Mouse (Mus musculus) embryonic facial prominence, embryonic 15.5 days (tissue): ENCODE results near the gene Ggnbp2. TPM values are rescaled to one million over a fixed set of nuclear protein-coding genes. Genes with fewer than 3 reads are reported as not detected.

Source experiments
- ATAC-seq: fragments of 200-750 bp; cut with Nextera tagmentation; 2 replicates; pipeline ENCODE4 v1.8.0; 2017; ENCODE audit warnings: low read depth, moderate TSS enrichment; ENCODE audit not compliant: insufficient number of reproducible peaks, low FRiP score, low TSS enrichment
- H3K27ac ChIP-seq: fragments of 300-500 bp; sonication (generic); replicated peaks from 2 replicates; pipeline ENCODE4 v1.5.1; 2015; ENCODE audit warnings: mild to moderate bottlenecking, inconsistent platforms
- H3K27me3 ChIP-seq: fragments of 300-500 bp; sonication (generic); 2 replicates; pipeline ENCODE4 v1.6.1; 2015; ENCODE audit warnings: inconsistent platforms
- H3K36me3 ChIP-seq: fragments of 300-500 bp; sonication (generic); 2 replicates; pipeline ENCODE4 v1.6.1; 2015; ENCODE audit warnings: mild to moderate bottlenecking, inconsistent platforms
- H3K4me1 ChIP-seq: fragments of 300-500 bp; sonication (generic); 2 replicates; pipeline ENCODE4 v1.6.1; 2015; ENCODE audit warnings: inconsistent platforms
- H3K4me2 ChIP-seq: fragments of 300-500 bp; sonication (generic); replicated peaks from 2 replicates; pipeline ENCODE4 v1.6.1; 2015; ENCODE audit warnings: mild to moderate bottlenecking, inconsistent platforms
- H3K4me3 ChIP-seq: fragments of 300-500 bp; sonication (generic); replicated peaks from 2 replicates; pipeline ENCODE4 v1.5.1; 2015; ENCODE audit warnings: mild to moderate bottlenecking, inconsistent platforms
- H3K9ac ChIP-seq: fragments of 300-500 bp; sonication (generic); 2 replicates; pipeline ENCODE4 v1.6.1; 2015; ENCODE audit warnings: inconsistent platforms
- H3K9me3 ChIP-seq: fragments of 300-500 bp; sonication (generic); replicated peaks from 2 replicates; pipeline ENCODE4 v1.6.1; 2016; ENCODE audit warnings: inconsistent platforms
- WGBS: fragments of 180-500 bp; shearing (Covaris S2); methylation state at CpG from one replicate; pipeline ENCODE4 v1.1.7; 2015; 5-methylcytosine and 5-hydroxymethylcytosine counted together
- polyA plus RNA-seq: library from polyadenylated mRNA; unstranded; fragments of >200 nt; fragmentation: Nextera tagmentation; extraction: Ambion mirVana; gene quantifications from 2 replicates; pipeline ENCODE4 v1.2.1, GENCODE M21; 2015

Ggnbp2 gene
- polyA plus RNA-seq, 1 experiment from 2014 or later: 72.0 TPM

GRCm38 (mm10) chr11:84893113-84893512 is 22.5 kb upstream of the Ggnbp2 start:
- 84% methylated on average over 15 of the region's 15 CpGs for WGBS
- Histone ChIP-seq H3K4me3 (no peak overlapping the region), H3K4me1 (no peaks in the 10 kb centered on the region), H3K9me3 (no peaks in the 10 kb centered on the region), H3K27ac (no peak overlapping the region), H3K4me2 (no peak overlapping the region), H3K36me3 (peaks cover 75% of the 10 kb centered on the region), H3K27me3 (no peaks in the 10 kb centered on the region), H3K9ac (no peak overlapping the region)
- no peak for ATAC-seq

- Histone ChIP-seq H3K9me3 (no peaks in the 10 kb centered on the region), H3K4me2 (no peak overlapping the region), H3K4me3 (no peak overlapping the region), H3K36me3 (peaks cover 72% of the 10 kb centered on the region), H3K4me1 (no peaks in the 10 kb centered on the region), H3K27me3 (no peaks in the 10 kb centered on the region), H3K9ac (no peak overlapping the region), H3K27ac (no peak overlapping the region)
- ATAC-seq: no peak
- 90% methylated on average over 7 of the region's 7 CpGs for WGBS
Measured at GRCm38 (mm10) chr11:84891705-84892104, 21.1 kb upstream of the Ggnbp2 start.

- H3K4me3 ChIP-seq: no peak overlapping the region
- no peaks in the 10 kb centered on the region for H3K4me1 ChIP-seq
- no peak for ATAC-seq
- H3K4me2 ChIP-seq: no peak overlapping the region
- 91% methylated on average over 2 of the region's 2 CpGs for WGBS
- H3K36me3 ChIP-seq: peaks cover 66% of the 10 kb centered on the region
- no peak overlapping the region for H3K27ac ChIP-seq
- no peak overlapping the region for H3K9ac ChIP-seq
- H3K27me3 ChIP-seq: no peaks in the 10 kb centered on the region
- no peaks in the 10 kb centered on the region for H3K9me3 ChIP-seq
Measured at GRCm38 (mm10) chr11:84889492-84889891, 18.9 kb upstream of the Ggnbp2 start.

- 96% methylated on average over 8 of the region's 8 CpGs for WGBS
- H3K9ac ChIP-seq: no peak overlapping the region
- no peak overlapping the region for H3K4me3 ChIP-seq
- ATAC-seq: no peak
- no peak overlapping the region for H3K27ac ChIP-seq
- no peaks in the 10 kb centered on the region for H3K27me3 ChIP-seq
- no peaks in the 10 kb centered on the region for H3K4me1 ChIP-seq
- no peak overlapping the region for H3K4me2 ChIP-seq
- no peaks in the 10 kb centered on the region for H3K9me3 ChIP-seq
- H3K36me3 ChIP-seq: peaks cover 63% of the 10 kb centered on the region
Measured at GRCm38 (mm10) chr11:84888025-84888424, 17.4 kb upstream of the Ggnbp2 start.

GRCm38 (mm10) chr11:84886767-84887511 is 16.3 kb upstream of the Ggnbp2 start:
- ATAC-seq: no peak
- Histone ChIP-seq H3K27me3 (no peaks in the 10 kb centered on the region), H3K4me1 (no peaks in the 10 kb centered on the region; the same call in 1 of the 2 replicates), H3K9ac (no peak overlapping the region), H3K9me3 (no peaks in the 10 kb centered on the region), H3K4me2 (no peak overlapping the region), H3K4me3 (no peak overlapping the region), H3K36me3 (peaks cover 56% of the 10 kb centered on the region), H3K27ac (no peak overlapping the region)
- 86% methylated on average over 11 of the region's 11 CpGs for WGBS

GRCm38 (mm10) chr11:84886236-84886635 is 15.6 kb upstream of the Ggnbp2 start:
- Histone ChIP-seq H3K27me3 (no peaks in the 10 kb centered on the region), H3K27ac (no peak overlapping the region), H3K4me3 (no peak overlapping the region), H3K9me3 (no peaks in the 10 kb centered on the region), H3K36me3 (peaks cover 49% of the 10 kb centered on the region), H3K4me2 (no peak overlapping the region), H3K9ac (no peak overlapping the region), H3K4me1 (peaks cover 4% of the 10 kb centered on the region)
- no peak for ATAC-seq
- WGBS: 89% methylated on average over 5 of the region's 5 CpGs

- Histone ChIP-seq H3K9me3 (no peaks in the 10 kb centered on the region), H3K4me2 (no peak overlapping the region), H3K9ac (no peak overlapping the region), H3K4me3 (no peak overlapping the region), H3K36me3 (peaks cover 46% of the 10 kb centered on the region), H3K4me1 (peaks cover 10% of the 10 kb centered on the region), H3K27ac (no peak overlapping the region), H3K27me3 (no peaks in the 10 kb centered on the region)
- WGBS: 65% methylated on average over 4 of the region's 4 CpGs
- ATAC-seq: peak; percentile 30; the same call in 1 of the 2 replicates
Measured at GRCm38 (mm10) chr11:84885238-84885637, 14.6 kb upstream of the Ggnbp2 start.

GRCm38 (mm10) chr11:84882346-84882745 is 11.7 kb upstream of the Ggnbp2 start:
- Histone ChIP-seq H3K4me3 (no peak overlapping the region), H3K27ac (no peak overlapping the region), H3K4me1 (peaks cover 17% of the 10 kb centered on the region), H3K4me2 (no peak overlapping the region), H3K9ac (no peak overlapping the region), H3K9me3 (no peaks in the 10 kb centered on the region), H3K27me3 (no peaks in the 10 kb centered on the region), H3K36me3 (peaks cover 30% of the 10 kb centered on the region)
- ATAC-seq: no peak
- 77% methylated on average over 7 of the region's 7 CpGs for WGBS

GRCm38 (mm10) chr11:84880971-84881370 is 10.4 kb upstream of the Ggnbp2 start:
- peak; percentile 40; the same call in 1 of the 2 replicates for ATAC-seq
- H3K9ac ChIP-seq: peak overlapping the region; percentile 76
- peak overlapping the region; percentile 93 for H3K27ac ChIP-seq
- H3K4me2 ChIP-seq: peak overlapping the region; percentile 91
- H3K4me1 ChIP-seq: peaks cover 17% of the 10 kb centered on the region
- H3K36me3 ChIP-seq: peaks cover 19% of the 10 kb centered on the region
- peak overlapping the region; percentile 89 for H3K4me3 ChIP-seq
- no peaks in the 10 kb centered on the region for H3K9me3 ChIP-seq
- H3K27me3 ChIP-seq: no peaks in the 10 kb centered on the region
- 35% methylated on average over 9 of the region's 9 CpGs for WGBS

GRCm38 (mm10) chr11:84880465-84880961 is 9.9 kb upstream of the Ggnbp2 start:
- peaks cover 17% of the 10 kb centered on the region for H3K4me1 ChIP-seq
- peak overlapping the region; percentile 91 for H3K4me2 ChIP-seq
- H3K9ac ChIP-seq: peak overlapping the region; percentile 76
- H3K27ac ChIP-seq: peak overlapping the region; percentile 93
- H3K9me3 ChIP-seq: no peaks in the 10 kb centered on the region
- under 1% methylated on average over 21 of the region's 24 CpGs for WGBS
- H3K27me3 ChIP-seq: no peaks in the 10 kb centered on the region
- peak overlapping the region; percentile 89 for H3K4me3 ChIP-seq
- peaks cover 18% of the 10 kb centered on the region; the same call in 1 of the 2 replicates for H3K36me3 ChIP-seq
- peak; percentile 25; the same call in 1 of the 2 replicates for ATAC-seq

- Histone ChIP-seq H3K27ac (peak within 1 kb of the TSS; percentile 93), H3K36me3 (peaks cover 14% of the 10 kb centered on the region; the same call in 1 of the 2 replicates), H3K4me2 (peak within 1 kb of the TSS; percentile 91), H3K9me3 (no peaks in the 10 kb centered on the region), H3K4me1 (peaks cover 17% of the 10 kb centered on the region), H3K9ac (peak within 1 kb of the TSS; percentile 76), H3K27me3 (no peaks in the 10 kb centered on the region), H3K4me3 (peak within 1 kb of the TSS; percentile 89)
- under 1% methylated on average over 81 of the region's 81 CpGs for WGBS
- ATAC-seq: peak; percentile 91
Measured at GRCm38 (mm10) chr11:84879772-84880464, 9.3 kb upstream of the Ggnbp2 start, which contains the start of the genes Myo19 and Pigw. Gene Myo19, plus strand, starts transcription at chr11:84880148. Gene Pigw, minus strand, starts transcription at chr11:84880285.
